Mouse (Mus musculus): ENCODE results near the gene Rlf. TPM values are rescaled to one million over a fixed set of nuclear protein-coding genes. Genes with fewer than 3 reads are reported as not detected.
"Not testable (repeated sequence)": the region's sequence is repeated elsewhere in the genome, so short reads cannot be mapped to it uniquely, and the experiment has no call there.

The Rlf gene
- total RNA-seq, 2 experiments from 2014 or later: 30.2 to 34.3 TPM

GRCm38 (mm10) chr4:121213936-121214792 is 720 bp downstream of the Rlf start:
- peak; percentile 59 for TF ChIP-seq CTCF (conservative IDR thresholded peaks at IDR 0.05)
- peak overlapping the region; percentile 97 for H3K27ac ChIP-seq
- H3K4me3 ChIP-seq: peak overlapping the region; percentile 85
- DNase-seq (ENCODE audit: low spot score in 2 of 2): peak; percentile 49 to 53

GRCm38 (mm10) chr4:121208911-121209310 is 6.0 kb downstream of the Rlf start:
- DNase-seq (ENCODE audit: low spot score in 2 of 2): no peak
- no peak for TF ChIP-seq CTCF (conservative IDR thresholded peaks at IDR 0.05)
- no peak overlapping the region for H3K4me3 ChIP-seq
- H3K27ac ChIP-seq: no peak overlapping the region

DNA sequence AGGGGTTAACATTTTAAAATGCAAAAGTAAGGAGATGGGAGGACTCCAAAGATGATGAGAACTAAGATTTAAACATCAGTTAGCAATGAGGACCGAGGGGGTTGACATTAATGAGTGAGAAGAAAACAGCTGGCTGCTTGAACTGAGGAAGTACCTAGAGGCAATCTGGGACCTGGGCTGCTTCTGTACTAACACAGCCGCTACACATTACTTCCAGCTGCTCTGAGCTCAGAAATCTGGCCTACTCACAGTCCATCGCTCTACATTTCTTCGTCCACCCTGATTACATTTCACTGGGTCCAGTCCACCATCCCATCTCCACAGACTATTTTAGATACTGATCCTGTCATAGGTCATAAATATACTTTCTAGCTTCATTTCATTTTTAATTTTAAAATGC is 17.0 kb downstream of the Rlf start:
- no peak overlapping the region for H3K4me3 ChIP-seq
- no peak for DNase-seq (ENCODE audit: low spot score in 2 of 2)
- no peak for TF ChIP-seq CTCF (conservative IDR thresholded peaks at IDR 0.05)
- H3K27ac ChIP-seq: no peak overlapping the region

DNA sequence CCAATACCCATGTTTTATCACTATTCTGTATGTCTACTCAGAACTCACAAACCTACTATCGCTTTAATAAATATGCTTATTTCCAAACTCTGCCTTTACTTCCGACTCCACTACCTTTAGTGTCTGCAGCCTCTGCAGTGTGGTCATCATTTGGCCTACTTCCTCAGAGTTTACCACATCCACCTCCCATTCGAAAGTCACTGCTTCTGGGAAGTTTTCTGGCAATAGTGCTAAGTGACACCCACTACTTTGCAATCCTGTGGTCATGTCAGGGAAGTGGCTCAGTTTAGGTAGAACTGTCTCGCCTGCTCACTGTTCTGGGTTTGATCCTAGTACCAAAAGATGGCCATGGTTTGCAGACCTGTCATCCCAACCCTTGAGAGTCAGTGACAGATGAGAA is 17.9 kb downstream of the Rlf start:
- no peak overlapping the region for H3K4me3 ChIP-seq
- H3K27ac ChIP-seq: no peak overlapping the region
- no peak for DNase-seq (ENCODE audit: low spot score in 2 of 2)
- TF ChIP-seq CTCF (conservative IDR thresholded peaks at IDR 0.05): no peak

DNA sequence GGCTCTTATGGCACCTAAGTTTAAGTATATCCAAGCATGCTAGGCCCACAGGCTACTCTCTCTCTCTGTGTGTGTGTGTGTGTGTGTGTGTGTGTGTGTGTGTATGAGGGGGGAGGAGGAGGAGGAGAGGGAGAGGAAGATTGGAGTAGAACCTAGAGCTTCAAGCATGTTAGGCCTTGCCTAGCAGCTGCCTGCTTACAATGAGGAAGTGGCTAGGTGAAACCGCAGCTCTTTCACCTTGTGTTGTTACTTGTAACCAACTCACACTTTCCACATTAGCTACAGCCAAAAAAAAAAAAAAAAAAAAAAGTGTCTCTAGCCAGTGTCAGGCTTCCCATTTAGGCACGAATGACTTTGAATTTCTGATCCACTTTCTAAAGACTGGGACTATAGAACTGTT is 18.7 kb downstream of the Rlf start:
- TF ChIP-seq CTCF (conservative IDR thresholded peaks at IDR 0.05): no peak
- Histone ChIP-seq H3K4me3 (no peak overlapping the region), H3K27ac (no peak overlapping the region)
- DNase-seq (ENCODE audit: low spot score in 2 of 2): no peak

- Histone ChIP-seq H3K4me3 (no peak overlapping the region), H3K27ac (no peak overlapping the region)
- DNase-seq (ENCODE audit: low spot score in 2 of 2): no peak
- TF ChIP-seq CTCF (conservative IDR thresholded peaks at IDR 0.05): no peak
Observed at GRCm38 (mm10) chr4:121194736-121195135, 20.1 kb downstream of the Rlf start.

DNA sequence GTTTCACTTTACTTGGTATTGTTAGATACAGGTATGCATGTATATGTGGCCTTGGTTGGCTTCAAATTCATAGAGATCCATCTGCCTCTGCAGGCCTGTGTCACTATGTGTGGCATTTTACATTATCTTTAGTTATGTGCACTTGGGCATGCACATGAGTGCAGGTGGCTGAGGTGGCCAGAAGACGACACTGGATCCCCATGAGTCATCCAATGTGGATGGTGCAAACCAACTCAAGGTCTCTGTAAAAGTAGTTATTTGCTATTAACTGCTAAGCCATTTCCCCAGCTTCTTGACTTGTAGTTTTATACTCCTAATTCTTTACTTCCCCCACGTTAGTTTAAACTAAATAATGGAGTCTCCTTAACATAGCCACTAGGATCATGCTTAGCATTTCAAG is 22.6 kb downstream of the Rlf start:
- DNase-seq (ENCODE audit: low spot score in 2 of 2): no peak
- Histone ChIP-seq H3K27ac (no peak overlapping the region), H3K4me3 (no peak overlapping the region)
- TF ChIP-seq CTCF (conservative IDR thresholded peaks at IDR 0.05): no peak

GRCm38 (mm10) chr4:121189341-121189740 is 25.5 kb downstream of the Rlf start:
- Histone ChIP-seq H3K27ac (no peak overlapping the region), H3K4me3 (no peak overlapping the region)
- TF ChIP-seq CTCF (conservative IDR thresholded peaks at IDR 0.05): no peak
- DNase-seq (ENCODE audit: low spot score in 2 of 2): no peak

DNA sequence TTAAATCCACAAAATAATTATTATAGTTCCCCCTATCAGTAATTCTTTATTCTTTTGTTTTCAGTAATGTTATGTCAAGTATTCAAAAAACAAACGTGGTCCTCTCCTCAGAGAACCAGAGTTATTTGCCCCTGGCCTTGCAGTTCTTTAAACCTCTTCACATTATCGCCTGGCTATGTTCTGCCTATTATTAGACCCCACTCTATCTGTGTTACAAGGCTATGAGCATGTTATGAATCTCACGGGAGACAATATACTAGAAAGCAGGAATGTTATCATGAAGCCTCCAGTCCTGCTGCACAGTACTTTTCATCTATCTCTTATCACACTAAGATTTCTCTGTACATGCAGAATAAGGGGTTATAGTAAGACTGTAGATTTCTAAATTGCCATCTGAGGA is 35.2 kb downstream of the Rlf start:
- H3K27ac ChIP-seq: no peak overlapping the region

GRCm38 (mm10) chr4:121167656-121168055 is 47.2 kb downstream of the Rlf start:
- no peak for TF ChIP-seq CTCF (conservative IDR thresholded peaks at IDR 0.05)
- DNase-seq (ENCODE audit: low spot score in 2 of 2): no peak
- Histone ChIP-seq H3K27ac (no peak overlapping the region), H3K4me3 (no peak overlapping the region)

More for the DNA sequence above, 35.2 kb downstream of the Rlf start:
- TF ChIP-seq CTCF (conservative IDR thresholded peaks at IDR 0.05): no peak
- DNase-seq (ENCODE audit: low spot score in 2 of 2): no peak
- H3K4me3 ChIP-seq: no peak overlapping the region

DNA sequence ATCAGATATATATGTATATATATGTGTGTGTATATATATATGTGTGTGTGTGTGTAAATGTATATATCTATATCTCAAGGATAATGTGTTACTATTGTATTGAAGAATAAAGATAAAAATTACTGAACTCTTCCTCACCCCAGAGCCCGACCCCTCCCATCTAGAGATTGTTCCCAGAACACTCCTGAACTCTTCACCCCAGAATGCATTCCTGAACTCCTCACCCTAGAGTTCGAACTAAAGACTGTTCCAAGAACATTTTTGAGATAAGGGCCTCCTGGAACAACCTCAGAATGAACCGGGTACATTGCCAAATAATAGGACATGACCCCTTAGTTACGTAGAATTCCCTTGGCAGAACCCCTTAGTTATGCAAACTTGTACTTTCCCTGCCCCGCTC is 48.2 kb downstream of the Rlf start:
- H3K4me3 ChIP-seq; H3K27ac ChIP-seq; DNase-seq (ENCODE audit: low spot score in 2 of 2): not testable (repeated sequence)

- H3K27ac ChIP-seq: no peak overlapping the region
- DNase-seq (ENCODE audit: low spot score in 2 of 2): no peak
- no peak overlapping the region for H3K4me3 ChIP-seq
- no peak for TF ChIP-seq CTCF (conservative IDR thresholded peaks at IDR 0.05)
Observed at GRCm38 (mm10) chr4:121163501-121164030, 51.3 kb downstream of the Rlf start.

DNA sequence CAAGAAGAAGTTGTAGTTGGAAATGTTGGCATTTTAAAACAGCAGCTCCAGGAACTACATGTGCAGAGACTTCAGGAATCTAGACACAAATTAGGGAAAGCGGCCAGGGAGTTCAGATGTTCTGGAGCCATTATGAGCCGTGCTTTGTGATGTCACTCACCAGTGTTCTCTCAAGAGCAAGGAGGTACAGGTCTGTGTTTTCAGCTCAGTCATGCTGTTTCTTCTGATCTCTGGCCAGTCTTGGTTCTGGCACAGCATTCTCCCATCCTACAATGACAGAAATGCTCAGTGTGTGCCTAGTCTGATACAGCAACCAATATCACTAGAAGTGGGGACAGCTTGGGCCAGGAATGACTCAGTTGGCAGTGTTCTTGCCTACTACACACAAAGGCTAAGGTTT is 105.8 kb downstream of the Rlf start, which contains the start of gene Tmco2:
Tmco2 (minus strand) TSS at position 101 of the 400 bp plus-strand sequence.
- no peak for DNase-seq (ENCODE audit: low spot score in 2 of 2)
- Histone ChIP-seq H3K27ac (no peak within 1 kb of the TSS), H3K4me3 (no peak within 1 kb of the TSS)
- TF ChIP-seq CTCF (conservative IDR thresholded peaks at IDR 0.05): no peak

DNA sequence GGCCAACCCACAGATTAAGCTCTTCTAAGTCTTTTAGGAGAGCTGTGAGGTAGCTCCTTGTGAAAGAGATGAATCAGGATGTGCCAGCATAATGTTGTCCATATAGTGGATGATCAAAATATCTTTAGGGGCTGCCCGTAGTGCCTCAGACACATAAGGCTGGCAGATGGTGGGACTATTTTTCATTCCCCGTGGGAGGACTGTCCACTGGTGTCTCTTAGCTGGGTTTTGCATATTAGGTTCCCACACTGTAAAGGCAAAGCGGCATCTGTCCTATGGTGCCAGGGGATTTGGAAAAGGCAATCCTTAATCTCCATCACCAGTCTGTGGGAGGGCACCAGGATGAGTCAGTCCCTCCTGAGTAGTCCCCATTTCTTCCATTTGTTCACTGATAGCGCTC is 111.6 kb downstream of the Rlf start:
- TF ChIP-seq CTCF (conservative IDR thresholded peaks at IDR 0.05): no peak
- Histone ChIP-seq H3K27ac (no peak overlapping the region), H3K4me3 (no peak overlapping the region)
- no peak for DNase-seq (ENCODE audit: low spot score in 2 of 2)

All from layer of hippocampus, adult 2 months (tissue).